Mouse (Mus musculus) A20 (cell line): ENCODE data around the gene Tmem207.
"Not testable (repeated sequence)": the region's sequence is repeated elsewhere in the genome, so short reads cannot be mapped to it uniquely, and the experiment has no call there.

ENCODE experiments used
- DNase-seq: peaks from one replicate; pipeline ENCODE4 v3.0.0-alpha.2; 2011; ENCODE audit warnings: low read depth, low spot score

Tmem207 gene

GRCm38 (mm10) chr16:26526669-26527068 lies at the start of gene Tmem207:
Tmem207 (minus strand) TSS chr16:26526769.
- no peak for DNase-seq

GRCm38 (mm10) chr16:26574173-26574572 lies 47.6 kb upstream of the Tmem207 start:
- DNase-seq, result no peak

GRCm38 (mm10) chr16:26571836-26572235 lies 45.3 kb upstream of the Tmem207 start:
- DNase-seq, result no peak

GRCm38 (mm10) chr16:26569387-26569978 lies 42.9 kb upstream of the Tmem207 start:
- no peak for DNase-seq

- DNase-seq, result no peak
Measured at GRCm38 (mm10) chr16:26562771-26563170, 36.2 kb upstream of the Tmem207 start.

GRCm38 (mm10) chr16:26561743-26562142 lies 35.2 kb upstream of the Tmem207 start:
- no peak for DNase-seq

GRCm38 (mm10) chr16:26558797-26559196 lies 32.2 kb upstream of the Tmem207 start:
- no peak for DNase-seq

- DNase-seq, result no peak
Measured at GRCm38 (mm10) chr16:26552234-26552633, 25.7 kb upstream of the Tmem207 start.

GRCm38 (mm10) chr16:26549221-26549620 lies 22.7 kb upstream of the Tmem207 start:
- DNase-seq, result no peak

GRCm38 (mm10) chr16:26546879-26547206 lies 20.3 kb upstream of the Tmem207 start:
- no peak for DNase-seq

- no peak for DNase-seq
Measured at GRCm38 (mm10) chr16:26546170-26546878, 19.8 kb upstream of the Tmem207 start.

- no peak for DNase-seq
Measured at GRCm38 (mm10) chr16:26532287-26532686, 5.7 kb upstream of the Tmem207 start.

- no peak for DNase-seq
Measured at GRCm38 (mm10) chr16:26530451-26530850, 3.9 kb upstream of the Tmem207 start.

- DNase-seq, result no peak
Measured at GRCm38 (mm10) chr16:26527931-26528666, 1.5 kb upstream of the Tmem207 start.

- no peak for DNase-seq
Measured at GRCm38 (mm10) chr16:26525832-26526231, 737 bp downstream of the Tmem207 start.

- DNase-seq, result peak; percentile 2
Measured at GRCm38 (mm10) chr16:26519596-26519995, 7.0 kb downstream of the Tmem207 start.

GRCm38 (mm10) chr16:26504961-26505360 lies 21.6 kb downstream of the Tmem207 start:
- no peak for DNase-seq

- DNase-seq, result no peak
Measured at GRCm38 (mm10) chr16:26500738-26501137, 25.8 kb downstream of the Tmem207 start.

GRCm38 (mm10) chr16:26499705-26500104 lies 26.9 kb downstream of the Tmem207 start:
- DNase-seq, result not testable (repeated sequence)

GRCm38 (mm10) chr16:26495721-26496120 lies 30.8 kb downstream of the Tmem207 start:
- peak; percentile 2 for DNase-seq

GRCm38 (mm10) chr16:26471254-26471653 lies 55.3 kb downstream of the Tmem207 start:
- DNase-seq, result no peak

GRCm38 (mm10) chr16:26466535-26466934 lies 60.0 kb downstream of the Tmem207 start:
- DNase-seq, result no peak

- no peak for DNase-seq
Measured at GRCm38 (mm10) chr16:26462835-26463234, 63.7 kb downstream of the Tmem207 start, which contains the start of gene Cldn16. Cldn16 (plus strand) TSS chr16:26463135.
